Mouse (Mus musculus) left cerebral cortex, adult 8-10 months (tissue): ENCODE results near the gene Ppil4. TPM values are rescaled to one million over a fixed set of nuclear protein-coding genes. Genes with fewer than 3 reads are reported as not detected.
"Not testable (repeated sequence)": the region's sequence is repeated elsewhere in the genome, so short reads cannot be mapped to it uniquely, and the experiment has no call there.

Source experiments
- DNase-seq, 2 experiments: peaks; one replicate each; pipeline ENCODE4 v3.0.0; 2022; ENCODE audit warnings: low spot score in 2 of 2
- total RNA-seq, 4 experiments: library from RNA; stranded (reverse); gene quantifications; 2 replicates each; pipeline ENCODE4 v1.2.4; 2022

Ppil4 gene
- total RNA-seq: 10 to 100 TPM; 28.9 to 31.2 (median 29.8) TPM

DNA sequence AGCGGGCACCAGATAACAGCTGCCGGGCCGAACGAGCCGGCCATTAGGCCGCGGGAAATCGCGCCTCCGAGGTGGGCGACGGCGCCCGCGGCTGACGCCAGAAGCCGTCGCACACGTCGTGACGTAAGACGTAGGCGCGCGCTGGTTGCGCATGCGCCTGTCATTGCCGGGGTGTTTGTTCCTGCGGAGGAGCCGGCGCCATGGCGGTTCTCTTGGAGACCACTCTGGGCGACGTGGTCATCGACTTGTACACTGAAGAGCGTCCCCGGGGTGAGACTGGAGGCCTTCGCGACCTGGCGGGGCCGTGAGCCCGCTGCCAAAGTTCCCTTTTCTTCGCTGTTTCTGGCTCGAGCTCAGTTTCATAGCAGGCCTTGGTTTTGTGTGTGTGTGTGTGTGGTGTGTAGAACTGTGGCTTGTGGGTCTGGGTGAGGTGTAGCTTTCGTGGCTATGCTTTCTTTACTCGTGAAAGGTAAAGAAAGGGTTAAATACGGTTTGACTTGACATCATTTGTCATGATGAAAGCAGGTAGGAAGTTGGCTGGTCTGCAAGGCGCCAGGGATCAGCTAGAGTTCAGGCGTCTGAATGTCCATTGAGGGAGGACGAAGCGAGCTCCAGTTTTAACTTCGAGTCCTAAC, at the start of gene Ppil4, which contains the start of gene Ginm1:
Ppil4 (plus strand) TSS at position 141 of the 635 bp plus-strand sequence.
Ginm1 (minus strand) TSS at position 74 of the 635 bp plus-strand sequence.
- DNase-seq: peak; percentile 84 to 85

DNA sequence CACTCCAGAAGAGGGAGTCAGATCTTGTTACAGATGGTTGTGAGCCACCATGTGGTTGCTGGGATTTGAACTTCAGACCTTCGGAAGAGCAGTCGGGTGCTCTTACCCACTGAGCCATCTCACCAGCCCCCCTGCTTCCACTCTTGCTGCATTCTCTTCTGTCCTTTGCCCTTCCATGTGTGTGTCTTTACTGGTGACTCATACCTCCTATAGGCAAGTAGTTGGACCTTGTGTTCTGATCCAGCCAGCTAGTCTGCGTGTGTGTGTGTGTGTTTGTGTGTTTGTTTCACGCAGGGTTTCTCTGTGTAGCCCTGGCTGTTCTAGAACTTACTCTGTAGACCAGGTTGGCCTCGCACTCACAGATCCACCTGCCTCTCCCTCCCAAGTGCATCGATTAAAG, 47.2 kb upstream of the Ppil4 start:
- not testable (repeated sequence) for DNase-seq

DNA sequence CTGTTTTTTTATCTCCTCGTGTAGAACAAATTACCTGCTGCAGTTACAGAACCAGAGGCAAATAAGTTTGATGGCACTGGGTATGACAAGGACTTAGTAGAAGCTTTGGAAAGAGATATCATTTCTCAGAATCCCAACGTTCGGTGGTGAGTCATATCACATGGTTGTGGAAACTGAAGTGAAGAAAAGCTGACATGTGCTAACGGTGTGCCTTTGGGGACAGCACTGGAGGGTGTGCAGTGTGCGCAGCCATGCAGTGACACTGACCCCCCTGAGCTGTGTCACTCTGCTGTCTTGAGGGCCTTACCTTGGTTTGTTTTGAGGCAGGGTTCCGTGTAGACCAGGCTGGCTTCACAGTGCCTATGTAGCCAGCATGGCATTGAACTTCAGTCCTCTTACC, 43.9 kb upstream of the Ppil4 start:
- no peak for DNase-seq

- no peak for DNase-seq
Measured at GRCm38 (mm10) chr10:7757544-7757943, 35.1 kb upstream of the Ppil4 start.

DNA sequence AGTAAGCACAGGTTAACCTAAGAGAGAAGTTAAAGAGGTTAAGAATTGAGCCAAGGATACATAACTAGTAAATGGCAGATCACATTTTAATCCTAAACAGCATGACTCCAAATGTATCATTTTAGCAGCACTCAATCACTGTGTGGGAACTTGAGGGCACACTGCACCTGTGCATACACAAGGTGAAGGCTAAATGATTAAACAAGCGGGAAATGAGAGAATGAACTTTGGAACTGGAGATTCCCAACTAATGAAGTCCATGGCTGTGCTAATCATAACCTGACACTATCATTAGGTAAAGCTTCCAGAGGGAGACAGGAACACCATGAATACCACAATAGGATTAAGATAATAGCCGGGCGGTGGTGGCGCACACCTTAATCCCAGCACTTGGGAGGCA, 20.3 kb upstream of the Ppil4 start:
- DNase-seq: no peak

DNA sequence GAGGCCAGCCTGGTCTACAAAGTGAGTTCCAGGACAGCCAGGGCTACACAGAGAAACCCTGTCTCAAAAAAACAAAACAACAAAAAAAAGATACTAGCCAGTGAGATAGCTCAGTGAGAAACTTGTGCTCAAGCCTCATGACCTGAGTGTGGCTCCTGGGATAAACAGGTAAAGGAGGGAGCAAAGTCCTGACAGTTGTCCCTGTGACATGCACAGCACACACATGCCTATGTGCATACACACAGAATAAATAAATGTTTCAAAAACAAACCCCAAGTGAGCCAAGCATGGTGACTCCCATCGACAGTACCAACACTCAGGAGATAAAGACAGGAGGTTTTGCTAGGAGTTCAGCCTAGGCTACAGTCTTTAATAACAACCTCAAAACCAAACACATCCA, 19.9 kb upstream of the Ppil4 start:
- DNase-seq: no peak

GRCm38 (mm10) chr10:7775421-7775820, 17.3 kb upstream of the Ppil4 start:
- DNase-seq: no peak

DNA sequence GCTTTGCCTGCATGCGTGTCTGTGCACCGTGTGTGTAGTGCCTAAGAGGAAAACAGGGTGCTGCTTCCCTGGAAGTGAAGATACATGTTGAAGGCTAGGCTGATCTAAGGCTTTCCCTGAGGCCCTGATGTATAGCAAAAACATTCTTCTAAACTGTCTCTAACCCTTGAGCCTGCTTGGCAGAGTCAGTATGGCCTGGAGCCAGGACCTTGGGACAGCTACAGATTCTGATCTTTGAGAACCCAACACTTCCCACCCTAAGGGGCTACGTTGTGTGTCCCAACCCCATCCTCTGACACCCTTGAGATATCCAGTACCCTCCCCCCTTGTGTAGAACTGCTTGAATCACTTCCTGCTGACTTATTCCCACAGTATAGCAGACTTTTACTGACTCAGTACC, 14.3 kb upstream of the Ppil4 start:
- no peak for DNase-seq

DNA sequence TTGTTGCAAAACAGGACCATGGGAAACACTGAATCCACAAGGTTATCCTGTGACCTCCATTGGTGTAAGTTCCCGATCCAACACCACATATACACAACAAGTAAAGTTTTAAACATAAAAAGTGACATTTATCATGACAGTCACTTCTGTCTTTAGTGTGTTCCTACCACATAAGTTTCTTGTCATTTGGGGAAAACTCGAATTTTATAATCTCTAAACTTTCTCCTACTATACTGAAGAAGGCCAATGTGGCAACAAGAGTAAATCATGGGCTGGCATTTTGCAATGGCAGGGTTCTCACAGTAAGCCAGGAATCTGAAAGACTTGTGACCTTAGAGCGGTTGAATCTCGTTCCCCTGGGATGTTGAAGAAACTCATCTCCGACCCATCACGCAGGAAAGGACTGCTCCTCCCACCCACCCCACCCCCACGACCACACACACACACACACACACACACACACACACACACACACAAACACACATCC, 12.9 kb upstream of the Ppil4 start:
- no peak for DNase-seq

DNA sequence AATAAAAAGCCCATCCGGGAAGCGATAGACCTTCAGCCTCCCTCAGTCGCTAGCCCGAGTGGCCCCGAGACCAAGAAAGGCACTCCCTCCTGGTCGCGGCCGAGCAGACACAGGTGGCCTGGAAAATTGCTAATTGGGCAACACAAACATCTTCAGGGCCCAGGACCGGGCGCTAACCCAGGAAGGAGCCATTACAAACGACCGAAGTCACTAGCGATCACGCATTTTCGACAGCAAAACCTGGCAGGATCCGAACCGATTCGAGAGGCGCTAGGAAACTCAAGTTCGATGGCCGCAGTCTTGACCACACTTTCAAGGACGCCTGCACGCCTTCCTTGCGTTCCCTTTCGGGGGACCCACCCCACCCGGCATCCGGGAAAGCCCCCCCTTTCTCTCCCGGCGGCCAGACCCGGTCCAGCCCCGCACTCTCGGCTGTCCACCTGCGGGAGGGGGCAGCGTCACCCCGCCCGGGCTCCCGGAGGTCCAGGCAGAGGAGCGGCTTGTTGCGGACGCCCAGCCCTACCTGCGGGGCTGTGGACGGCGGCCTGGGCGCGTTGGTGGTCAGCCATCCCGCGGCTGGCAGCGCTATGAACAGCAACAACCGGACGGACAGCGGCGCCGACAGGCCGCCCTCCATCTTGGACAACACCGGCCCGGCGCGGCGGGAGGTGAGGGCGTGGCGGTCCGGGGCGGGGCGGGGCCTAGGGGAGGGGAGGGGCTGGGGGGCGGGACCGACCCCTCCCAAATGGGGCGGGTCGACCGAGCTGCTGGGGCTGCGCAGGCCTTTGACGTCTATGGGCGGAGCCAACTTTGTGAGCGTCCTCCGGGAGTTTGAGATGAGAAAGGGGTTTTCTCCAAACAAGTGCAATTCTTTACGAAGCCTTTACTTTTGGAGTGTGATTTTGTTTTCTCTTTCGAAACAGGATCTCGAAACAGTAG, 12.2 kb upstream of the Ppil4 start:
- peak; percentile 51 to 73 for DNase-seq

DNA sequence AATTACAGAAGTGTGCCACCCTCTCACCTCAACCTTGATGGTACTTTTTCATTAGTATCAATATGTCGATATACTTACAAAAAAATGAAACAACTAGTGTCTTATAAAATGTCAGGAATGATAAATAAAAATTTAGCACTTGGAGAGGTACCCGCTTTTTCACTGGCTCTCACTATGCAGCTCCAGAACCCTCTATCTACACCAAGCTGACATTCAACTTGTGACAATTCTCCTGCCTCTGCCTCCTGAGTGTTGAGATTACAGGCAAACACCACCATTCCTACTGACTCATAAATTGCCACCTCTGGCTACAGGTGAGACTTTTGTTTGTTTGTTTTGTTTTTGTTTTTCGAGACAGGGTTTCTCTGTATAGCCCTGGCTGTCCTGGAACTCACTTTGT, 11.5 kb upstream of the Ppil4 start:
- DNase-seq: no peak

DNA sequence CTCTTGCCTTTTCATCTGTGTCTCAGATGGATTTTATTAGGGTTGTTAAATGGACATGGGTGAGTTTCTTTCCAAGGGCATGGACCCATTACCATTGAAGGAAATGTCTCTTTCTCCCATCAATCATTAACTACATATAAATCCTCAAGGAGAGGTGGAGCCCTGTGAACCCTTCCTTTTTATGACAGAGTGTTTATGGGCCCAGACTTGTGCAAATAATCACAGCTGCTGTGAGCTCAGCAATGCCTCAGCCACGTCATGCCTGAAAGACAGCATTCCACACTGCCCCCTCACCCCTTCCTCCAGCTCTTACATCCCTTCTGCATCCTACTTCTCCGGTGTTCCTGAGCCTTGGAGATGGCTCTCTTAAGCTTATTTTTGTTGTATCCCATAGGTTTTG, 5.4 kb upstream of the Ppil4 start:
- no peak for DNase-seq

- DNase-seq: no peak
Measured at GRCm38 (mm10) chr10:7792254-7792750, 389 bp upstream of the Ppil4 start.

DNA sequence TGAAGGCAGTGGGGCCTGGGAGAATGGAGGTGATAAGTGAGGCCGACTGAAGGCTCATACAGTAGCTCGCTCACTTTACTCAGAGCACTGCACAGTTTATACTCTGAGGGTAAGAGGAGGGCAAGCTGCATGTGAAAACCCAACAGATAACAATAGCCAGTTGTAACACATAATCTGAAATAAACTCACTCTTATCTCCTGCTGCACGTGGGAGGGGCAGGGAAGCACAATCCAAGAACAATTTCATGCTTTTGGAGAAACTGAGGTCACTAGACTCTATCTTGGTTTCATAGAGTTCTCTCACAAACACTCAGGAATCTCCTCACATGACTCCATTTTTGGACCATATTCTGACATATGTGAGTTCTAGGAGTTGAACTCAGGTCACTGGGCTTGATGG, 8.6 kb downstream of the Ppil4 start:
- no peak for DNase-seq

DNA sequence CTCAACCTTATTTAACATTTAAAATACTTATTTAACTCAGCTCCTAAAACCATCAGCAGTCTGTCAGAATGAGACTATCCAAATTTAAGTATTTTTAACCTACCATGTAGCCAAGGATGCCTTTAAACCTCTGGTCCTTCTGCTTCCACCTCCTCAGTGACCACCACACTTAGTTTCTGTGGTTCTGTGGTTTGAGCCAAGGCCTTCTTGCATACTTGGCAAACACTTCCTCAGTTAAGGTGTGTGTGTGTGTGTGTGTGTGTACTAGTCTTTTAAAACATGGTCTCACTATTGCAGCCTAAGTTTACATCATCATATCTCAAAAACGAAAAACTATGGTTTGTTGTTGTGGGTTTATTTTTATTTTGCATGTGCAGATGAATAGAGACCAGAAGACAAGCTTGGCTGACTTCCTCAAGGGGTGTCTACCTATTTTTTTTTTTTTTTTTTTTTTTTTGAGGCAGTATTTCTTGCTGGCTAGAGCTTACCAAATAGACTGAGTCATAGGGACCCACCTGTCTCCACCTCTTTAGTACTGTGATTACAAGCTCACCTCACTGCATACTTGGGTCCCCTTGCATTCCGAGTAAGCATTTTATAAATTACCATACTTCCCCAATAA, 9.9 kb downstream of the Ppil4 start:
- no peak for DNase-seq

GRCm38 (mm10) chr10:7809937-7810336, 17.2 kb downstream of the Ppil4 start:
- peak in 1 of 2 experiments; percentile 20 for DNase-seq

GRCm38 (mm10) chr10:7816476-7816875, 23.8 kb downstream of the Ppil4 start:
- no peak for DNase-seq

GRCm38 (mm10) chr10:7818676-7819075, 26.0 kb downstream of the Ppil4 start:
- no peak for DNase-seq

DNA sequence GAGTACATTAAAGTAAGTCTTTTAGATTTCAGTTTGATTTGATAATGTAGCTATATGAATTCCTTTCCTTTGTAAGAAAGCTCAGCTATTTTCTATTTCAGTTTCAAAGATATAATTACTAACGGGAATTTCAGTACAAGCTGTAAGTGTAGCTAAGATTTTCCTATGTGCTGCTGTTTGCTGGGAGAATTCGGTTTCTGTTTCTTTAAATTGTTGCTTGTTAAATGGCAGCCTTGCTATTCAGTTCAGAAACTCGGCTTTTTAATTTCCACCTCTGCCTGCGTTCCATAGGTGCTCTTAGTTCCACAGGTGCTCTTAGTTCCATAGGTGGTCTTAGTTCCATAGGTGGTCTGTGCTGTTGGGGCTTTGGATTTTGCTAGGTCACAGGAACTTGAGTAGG, 26.5 kb downstream of the Ppil4 start:
- DNase-seq: no peak

DNA sequence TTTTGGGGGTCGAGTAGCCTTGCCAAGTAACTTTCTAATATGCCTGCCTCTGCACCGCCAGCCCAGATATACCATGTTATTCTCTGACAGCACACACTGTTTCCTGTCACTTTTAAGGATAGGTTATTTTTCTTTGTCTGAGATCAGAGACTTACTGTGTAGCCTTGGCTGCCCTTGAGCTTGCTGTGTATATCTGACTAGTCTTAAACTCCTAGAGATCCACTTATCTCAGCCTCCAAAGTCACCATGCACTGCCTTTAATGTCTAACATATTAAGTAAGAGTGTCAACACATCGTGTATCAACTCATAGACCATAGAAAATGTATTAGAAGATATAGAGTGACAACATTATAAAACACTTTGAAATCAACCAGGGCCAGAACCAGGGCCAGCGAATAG, 26.9 kb downstream of the Ppil4 start:
- DNase-seq: no peak

- DNase-seq: no peak
Measured at GRCm38 (mm10) chr10:7820171-7820570, 27.5 kb downstream of the Ppil4 start.

DNA sequence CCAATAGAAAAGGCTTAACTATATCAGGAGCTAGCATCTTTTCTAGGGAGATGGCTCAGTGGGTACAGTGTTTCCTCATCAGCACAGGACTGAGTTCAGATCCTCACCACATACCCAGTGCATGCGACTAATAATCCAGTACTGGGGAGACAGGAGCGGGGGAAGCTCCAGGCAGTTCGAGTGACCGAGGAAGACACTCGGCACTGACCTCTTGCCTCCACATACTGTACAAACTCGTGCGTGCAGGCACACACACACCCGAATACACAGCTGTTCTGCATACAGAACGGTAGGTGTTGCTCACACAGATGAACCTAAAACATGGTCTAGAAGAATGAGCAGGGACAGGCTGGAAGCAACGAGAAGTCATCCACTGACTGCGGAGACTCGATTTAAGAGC, 29.3 kb downstream of the Ppil4 start:
- DNase-seq: no peak
